Mouse (Mus musculus) lung, postnatal 10 days (tissue): ENCODE data around the gene Gm6370.
A peak's percentile ranks its signal among the peaks of the same experiment; 100 is the strongest.
"Not testable (repeated sequence)": the region's sequence is repeated elsewhere in the genome, so short reads cannot be mapped to it uniquely, and the experiment has no call there.

Source experiments
- DNase-seq: peaks from one replicate; pipeline ENCODE4 v3.0.0; 2021

The Gm6370 gene

DNA sequence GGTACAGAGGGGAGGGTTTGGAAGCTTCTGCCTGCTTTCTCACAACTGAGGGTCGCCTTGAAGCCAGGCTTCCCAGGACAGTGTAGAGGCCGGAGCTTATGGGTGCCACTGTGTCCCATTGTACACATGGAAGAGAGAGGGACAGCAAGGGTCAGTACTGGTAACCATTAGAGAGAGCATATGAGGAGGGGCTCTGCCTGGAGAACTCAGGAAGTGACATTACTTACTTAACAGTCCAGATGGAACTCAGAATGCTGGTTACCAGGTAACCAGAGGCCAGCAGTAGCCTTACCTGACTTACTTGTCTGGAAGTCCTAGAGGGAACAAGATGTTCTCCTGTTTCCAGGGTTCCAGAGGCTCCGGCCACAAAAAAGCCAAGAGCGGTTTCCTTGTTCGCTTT is at the start of gene Gm6370:
Gm6370 (plus strand) TSS at position 301 of the 400 bp plus-strand sequence.
- not testable (repeated sequence) for DNase-seq

DNA sequence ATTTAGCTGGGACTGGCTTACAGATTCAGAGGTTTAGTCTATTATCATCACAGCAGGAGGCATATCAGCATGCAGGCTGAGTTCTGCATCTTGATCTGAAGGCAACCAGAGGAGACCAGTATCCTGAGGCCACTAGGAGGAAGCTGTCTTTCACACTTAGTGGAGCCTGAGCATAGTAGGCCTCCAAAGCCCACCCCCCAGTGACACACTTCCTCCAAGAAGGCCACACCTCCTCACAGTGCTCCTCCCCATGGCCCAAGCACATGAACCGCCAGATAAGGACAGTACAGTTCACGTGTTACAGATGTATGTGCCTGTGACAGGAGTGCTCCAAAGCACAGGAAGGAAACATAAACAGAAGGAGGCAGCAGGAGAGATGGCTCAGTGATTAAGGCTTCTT is 48.4 kb upstream of the Gm6370 start:
- no peak for DNase-seq

DNA sequence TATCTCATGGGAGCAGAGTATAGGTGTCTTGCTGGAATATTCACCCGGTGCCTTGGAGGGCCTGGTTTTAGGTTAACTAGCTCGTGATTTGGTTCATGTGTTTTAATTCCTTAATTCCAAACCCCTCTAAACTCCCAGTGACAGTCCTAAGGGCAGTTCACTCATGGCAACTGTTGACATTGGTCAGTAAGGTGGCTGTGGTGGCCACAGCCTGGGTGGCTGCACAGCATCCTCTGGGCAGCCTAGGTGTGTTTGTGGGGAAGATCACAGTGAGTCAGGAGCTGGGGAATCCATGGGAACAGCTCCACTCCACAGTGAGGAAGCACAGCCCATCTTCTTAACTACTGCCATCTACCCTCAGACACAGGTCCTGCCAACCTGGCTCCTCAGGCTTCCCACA is 44.5 kb upstream of the Gm6370 start:
- DNase-seq: no peak

DNA sequence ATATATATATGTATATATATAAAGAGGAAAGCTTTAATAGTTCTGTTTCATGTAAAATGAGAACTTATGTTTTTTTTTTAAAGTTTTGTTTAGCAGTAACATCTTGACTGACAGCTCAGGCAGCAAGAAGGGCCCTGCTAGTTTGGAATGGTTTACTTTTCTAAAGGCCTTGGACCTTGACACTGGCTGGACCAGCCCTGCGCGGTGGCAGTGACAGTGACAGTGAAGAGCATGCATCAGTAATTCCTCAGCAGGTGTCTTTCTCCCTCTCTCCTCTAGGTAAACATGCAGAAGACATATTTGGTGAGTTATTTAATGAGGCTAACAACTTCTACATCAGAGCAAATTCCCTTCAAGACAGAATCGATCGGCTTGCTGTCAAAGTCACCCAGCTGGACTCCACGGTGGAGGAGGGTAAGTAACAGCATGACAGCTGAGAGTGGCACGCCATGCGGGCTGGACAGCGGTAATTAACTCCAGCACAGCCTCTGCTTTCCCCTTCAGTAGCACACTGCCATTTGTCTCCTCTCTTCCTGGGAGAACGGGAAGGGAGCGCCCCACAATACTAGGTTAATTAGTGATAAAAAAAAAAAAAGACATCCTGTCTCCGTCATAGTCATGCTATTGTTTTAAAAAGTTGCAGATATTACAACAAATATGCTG is 39.4 kb upstream of the Gm6370 start:
- no peak for DNase-seq

DNA sequence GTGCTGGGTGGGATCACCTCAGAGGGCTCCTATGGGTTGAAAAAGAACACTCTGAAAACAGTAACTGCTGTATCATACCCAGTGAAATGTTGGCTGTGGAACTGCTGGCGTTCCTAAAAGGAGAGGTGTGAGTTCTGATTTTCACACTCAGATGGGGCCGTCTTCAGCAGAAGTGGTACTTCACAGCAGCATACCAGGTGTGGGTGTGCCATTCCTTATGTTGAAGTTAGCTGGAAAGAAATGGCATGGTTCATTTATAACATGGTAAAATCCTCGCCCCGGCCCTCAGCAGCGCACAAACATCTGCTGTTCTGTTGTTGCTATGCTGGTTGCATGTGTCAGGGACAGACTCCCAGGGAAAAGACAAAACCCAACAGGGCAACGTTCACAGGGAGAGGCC is 37.6 kb upstream of the Gm6370 start:
- no peak for DNase-seq

DNA sequence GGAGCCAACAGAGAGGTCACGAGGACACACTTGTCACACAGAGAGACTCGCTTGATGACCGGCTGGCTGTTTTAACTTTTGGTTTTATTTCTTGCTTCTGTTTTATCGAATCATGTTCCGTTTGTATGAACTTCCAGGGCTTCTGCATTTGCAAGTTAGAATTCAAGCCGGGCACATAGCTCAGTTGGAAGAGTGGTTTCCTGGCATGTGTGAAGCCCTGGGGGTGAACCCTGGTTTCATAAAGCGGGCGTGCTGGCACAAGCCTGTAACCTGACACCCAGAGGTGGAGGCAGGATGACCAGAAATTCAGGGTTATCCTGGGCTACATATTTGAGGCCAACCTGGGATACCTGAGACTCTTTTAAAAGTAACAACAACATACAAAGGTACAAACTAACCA is 29.6 kb upstream of the Gm6370 start:
- peak; percentile 11 for DNase-seq

DNA sequence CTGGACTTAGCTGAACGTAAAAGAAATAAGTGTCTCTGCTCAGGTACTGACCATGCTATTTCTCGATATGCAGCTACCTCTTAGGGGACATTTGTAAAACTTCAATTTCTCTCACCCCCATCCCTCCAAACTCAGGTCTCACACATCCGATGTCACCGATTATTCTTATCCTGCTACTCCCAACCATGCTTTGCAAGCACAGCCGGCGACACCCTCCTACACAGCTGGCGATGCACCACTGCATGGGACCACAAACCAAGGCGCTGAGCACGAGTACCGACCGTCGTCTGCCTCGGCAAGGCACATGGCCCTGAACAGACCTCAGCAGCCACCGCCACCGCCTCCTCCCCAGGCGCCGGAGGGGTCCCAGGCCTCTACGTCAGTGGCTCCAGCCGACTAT is 24.5 kb upstream of the Gm6370 start:
- DNase-seq: no peak

DNA sequence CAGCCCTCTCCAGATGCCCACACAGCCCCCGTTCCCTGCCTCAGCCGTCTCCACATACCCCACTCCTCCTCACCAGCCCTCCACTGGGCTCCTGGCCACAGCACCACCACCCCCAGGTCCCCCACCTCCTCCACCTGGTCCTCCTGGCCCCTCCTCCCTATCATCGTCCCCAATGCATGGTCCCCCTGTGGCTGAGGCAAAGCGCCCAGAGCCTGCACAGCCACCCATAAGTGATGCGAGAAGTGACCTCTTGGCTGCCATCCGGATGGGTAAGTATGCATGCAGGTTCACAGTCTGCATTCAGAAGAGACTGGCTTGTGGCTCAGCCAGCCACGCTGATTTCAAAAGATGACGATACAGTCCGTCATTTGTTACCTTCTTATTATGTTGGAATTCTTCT is 22.9 kb upstream of the Gm6370 start:
- DNase-seq: no peak

DNA sequence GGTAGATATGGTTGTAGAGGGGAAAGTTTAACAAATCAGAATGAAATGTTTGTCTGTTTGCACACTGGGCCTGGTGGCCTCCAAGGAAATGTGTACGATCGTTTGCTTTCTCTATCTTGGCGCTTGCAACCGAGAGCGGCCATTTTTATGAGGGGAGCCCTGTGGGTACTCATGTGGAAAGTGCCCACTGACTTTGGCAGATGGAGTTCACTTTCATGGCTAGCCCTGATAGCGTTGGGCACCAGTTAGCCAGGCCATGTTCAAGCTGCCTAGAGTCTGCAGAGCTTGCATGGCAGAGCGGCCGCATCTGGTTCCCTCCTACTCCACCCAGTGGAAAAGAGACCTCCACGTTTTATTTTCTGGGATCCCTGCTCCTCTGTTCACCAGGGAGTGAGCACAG is 20.3 kb upstream of the Gm6370 start:
- no peak for DNase-seq

DNA sequence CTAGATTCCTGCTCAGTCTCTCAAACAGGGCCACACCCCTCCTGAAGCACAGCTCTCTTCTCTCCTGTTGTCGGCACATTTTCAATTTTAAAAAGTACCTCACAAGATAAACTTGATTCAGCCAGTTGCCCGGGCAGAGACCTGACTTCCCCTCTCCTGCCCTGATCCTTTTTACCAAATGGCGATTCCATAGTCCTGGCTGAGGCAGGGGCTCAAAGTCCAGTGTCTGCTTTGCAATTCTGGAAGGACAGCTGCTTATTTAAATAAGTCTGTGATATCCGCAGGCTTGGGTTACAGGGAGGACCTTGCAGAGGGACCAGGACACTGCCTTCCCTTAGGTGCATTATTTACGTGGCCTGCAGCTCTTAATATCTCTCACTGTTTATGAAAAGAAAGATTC is 19.9 kb upstream of the Gm6370 start:
- no peak for DNase-seq

DNA sequence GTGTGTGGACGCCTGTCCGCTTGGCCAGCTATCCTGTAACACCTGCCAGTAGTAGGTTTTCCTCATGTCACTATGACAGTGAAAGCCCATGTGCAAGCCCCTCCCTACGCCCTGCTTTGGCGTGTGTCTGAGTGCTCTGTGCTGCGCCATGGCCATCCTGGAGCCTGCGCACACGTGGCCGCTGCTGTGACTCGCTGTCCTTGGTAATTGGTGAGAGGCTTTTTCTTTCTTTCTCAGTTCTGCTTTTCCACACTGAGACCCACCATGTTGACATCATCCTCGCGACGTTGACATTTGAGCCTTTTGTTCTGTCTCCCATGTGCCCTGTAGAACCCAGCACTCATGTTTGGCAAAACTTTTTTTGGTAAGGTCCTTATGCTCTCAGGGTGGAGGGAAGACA is 19.3 kb upstream of the Gm6370 start:
- DNase-seq: no peak

DNA sequence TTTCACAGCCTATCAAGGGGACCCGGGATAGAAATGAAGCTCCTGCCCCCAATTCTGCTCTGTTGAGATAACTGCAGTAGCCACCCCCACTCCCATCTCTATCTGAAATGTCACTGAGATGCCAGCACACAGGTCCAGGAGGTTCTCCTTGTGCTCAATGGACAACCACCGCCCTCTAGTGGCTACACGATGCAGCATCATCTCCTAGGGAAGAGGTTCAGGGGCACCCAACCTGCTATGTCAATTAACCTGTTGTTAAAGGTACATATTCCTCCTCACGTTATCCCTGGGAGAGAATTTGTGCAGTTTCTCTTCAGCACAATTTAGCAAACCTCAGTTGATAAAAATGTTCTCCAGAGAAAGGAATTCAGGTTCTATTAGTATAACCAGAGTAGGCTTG is 11.6 kb upstream of the Gm6370 start:
- peak; percentile 38 for DNase-seq

DNA sequence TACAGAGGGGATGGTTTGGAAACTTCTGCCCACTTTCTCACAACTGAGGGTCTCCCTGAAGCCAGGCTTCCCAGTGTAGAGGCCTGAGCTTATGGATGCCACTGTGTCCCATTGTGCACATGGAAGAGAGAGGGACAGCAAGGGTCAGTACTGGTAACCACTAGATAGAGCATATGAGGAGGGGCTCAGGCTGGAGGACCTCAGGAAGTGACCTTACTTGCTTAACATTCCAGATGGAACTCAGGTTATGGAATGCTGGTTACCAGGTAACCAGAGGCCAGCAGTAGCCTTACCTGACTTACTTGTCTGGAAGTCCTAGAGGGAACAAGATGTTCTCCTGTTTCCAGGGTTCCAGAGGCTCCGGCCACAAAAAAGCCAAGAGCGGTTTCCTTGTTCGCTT is 9.5 kb upstream of the Gm6370 start, which contains the start of gene Gm6408:
Gm6408 (plus strand) TSS at position 301 of the 400 bp plus-strand sequence.
- not testable (repeated sequence) for DNase-seq

DNA sequence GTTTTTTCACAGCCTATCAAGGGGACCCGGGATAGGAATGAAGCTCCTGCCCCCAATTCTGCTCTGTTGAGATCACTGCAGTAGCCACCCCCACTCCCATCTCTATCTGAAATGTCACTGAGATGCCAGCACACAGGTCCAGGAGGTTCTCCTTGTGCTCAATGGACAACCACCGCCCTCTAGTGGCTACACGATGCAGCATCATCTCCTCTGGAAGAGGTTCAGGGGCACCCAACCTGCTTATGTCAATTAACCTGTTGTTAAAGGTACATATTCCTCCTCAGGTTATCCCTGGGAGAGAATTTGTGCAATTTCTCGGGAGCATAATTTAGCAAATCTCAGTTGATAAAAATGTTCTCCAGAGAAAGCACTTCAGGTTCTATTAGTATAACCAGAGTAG is 2.2 kb upstream of the Gm6370 start:
- peak; percentile 30 for DNase-seq

DNA sequence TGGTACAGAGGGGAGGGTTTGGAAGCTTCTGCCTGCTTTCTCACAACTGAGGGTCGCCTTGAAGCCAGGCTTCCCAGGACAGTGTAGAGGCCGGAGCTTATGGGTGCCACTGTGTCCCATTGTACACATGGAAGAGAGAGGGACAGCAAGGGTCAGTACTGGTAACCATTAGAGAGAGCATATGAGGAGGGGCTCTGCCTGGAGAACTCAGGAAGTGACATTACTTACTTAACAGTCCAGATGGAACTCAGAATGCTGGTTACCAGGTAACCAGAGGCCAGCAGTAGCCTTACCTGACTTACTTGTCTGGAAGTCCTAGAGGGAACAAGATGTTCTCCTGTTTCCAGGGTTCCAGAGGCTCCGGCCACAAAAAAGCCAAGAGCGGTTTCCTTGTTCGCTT is 10.9 kb downstream of the Gm6370 start, which contains the start of gene 4930449I24Rik:
4930449I24Rik (plus strand) TSS at position 301 of the 400 bp plus-strand sequence.
- not testable (repeated sequence) for DNase-seq

DNA sequence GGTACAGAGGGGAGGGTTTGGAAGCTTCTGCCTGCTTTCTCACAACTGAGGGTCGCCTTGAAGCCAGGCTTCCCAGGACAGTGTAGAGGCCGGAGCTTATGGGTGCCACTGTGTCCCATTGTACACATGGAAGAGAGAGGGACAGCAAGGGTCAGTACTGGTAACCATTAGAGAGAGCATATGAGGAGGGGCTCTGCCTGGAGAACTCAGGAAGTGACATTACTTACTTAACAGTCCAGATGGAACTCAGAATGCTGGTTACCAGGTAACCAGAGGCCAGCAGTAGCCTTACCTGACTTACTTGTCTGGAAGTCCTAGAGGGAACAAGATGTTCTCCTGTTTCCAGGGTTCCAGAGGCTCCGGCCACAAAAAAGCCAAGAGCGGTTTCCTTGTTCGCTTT is 22.7 kb downstream of the Gm6370 start, which contains the start of gene Gm3402:
Gm3402 (plus strand) TSS at position 301 of the 400 bp plus-strand sequence.
- not testable (repeated sequence) for DNase-seq

DNA sequence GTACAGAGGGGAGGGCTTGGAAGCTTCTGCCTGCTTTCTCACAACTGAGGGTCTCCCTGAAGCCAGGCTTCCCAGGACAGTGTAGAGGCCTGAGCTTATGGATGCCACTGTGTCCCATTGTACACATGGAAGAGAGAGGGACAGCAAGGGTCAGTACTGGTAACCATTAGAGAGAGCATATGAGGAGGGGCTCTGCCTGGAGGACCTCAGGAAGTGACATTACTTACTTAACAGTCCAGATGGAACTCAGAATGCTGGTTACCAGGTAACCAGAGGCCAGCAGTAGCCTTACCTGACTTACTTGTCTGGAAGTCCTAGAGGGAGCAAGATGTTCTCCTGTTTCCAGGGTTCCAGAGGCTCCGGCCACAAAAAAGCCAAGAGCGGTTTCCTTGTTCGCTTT is 34.3 kb downstream of the Gm6370 start, which contains the start of gene Gm3404:
Gm3404 (plus strand) TSS at position 301 of the 400 bp plus-strand sequence.
- not testable (repeated sequence) for DNase-seq

DNA sequence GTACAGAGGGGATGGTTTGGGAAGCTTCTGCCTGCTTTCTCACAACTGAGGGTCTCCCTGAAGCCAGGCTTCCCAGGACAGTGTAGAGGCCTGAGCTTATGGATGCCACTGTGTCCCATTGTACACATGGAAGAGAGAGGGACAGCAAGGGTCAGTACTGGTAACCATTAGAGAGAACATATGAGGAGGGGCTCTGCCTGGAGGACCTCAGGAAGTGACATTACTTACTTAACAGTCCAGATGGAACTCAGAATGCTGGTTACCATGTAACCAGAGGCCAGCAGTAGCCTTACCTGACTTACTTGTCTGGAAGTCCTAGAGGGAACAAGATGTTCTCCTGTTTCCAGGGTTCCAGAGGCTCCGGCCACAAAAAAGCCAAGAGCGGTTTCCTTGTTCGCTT is 46.2 kb downstream of the Gm6370 start, which contains the start of gene Gm3409:
Gm3409 (plus strand) TSS at position 301 of the 400 bp plus-strand sequence.
- not testable (repeated sequence) for DNase-seq
